Mouse (Mus musculus) mesoderm, embryonic 11.5 days (tissue): ENCODE measurements at regions not wholly inside any gene's neighbourhood (a gene's known extent, or its start where the extent isn't known, plus 50 kb on each side); places are given as distances from the start of the nearest gene placed in this dataset.

ENCODE experiments used
- DNase-seq: peaks from one replicate; pipeline ENCODE4 v3.0.0-alpha.2; 2012; ENCODE audit warnings: low read depth, low spot score

- no peak for DNase-seq
Measured at GRCm38 (mm10) chr3:37789143-37789697, 64.9 kb upstream of the Gm5148 start.

DNA sequence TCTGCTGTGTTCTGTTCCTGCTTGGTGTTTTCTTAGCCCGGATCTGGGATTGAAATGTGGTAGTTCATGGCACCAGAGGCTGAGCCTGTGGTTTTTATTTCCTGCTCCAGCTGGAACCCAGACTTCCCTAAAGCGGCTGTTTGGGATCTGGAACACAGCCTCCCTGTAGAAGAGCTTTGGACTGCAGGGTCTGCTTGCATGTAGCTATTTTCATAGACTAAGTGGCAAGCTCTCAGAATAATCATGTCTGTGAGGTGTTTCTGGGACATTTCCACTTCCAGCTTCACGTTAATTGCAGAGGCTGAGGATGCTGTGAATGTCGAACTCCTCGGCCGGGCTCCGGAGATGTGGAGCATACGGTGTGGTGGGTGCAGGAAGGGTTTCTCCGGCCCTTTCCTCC is 64.1 kb upstream of the Gm5148 start:
- DNase-seq = no peak

DNA sequence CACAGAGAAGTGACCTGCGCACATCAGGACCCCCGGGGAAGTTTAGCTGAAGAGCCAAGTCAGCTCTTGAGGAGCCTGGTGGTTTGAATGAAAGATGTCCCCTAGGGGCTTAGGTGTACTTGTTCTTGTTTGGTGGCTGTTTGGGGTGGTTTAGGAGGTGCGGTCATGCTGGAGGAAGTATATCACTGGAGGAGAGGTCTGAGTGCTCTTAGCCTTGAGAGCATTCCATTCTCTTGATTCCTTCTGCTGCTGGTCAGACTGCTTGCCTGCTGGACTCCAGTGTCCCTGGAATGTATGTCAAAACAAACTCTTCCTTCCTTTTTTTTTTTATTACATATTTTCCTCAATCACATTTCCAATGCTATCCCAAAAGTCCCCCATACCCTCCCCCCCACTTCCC is 62.5 kb upstream of the Gm5148 start:
- DNase-seq = no peak

- DNase-seq = no peak
Measured at GRCm38 (mm10) chr3:37781086-37781485, 56.8 kb upstream of the Gm5148 start.

- no peak for DNase-seq
Measured at GRCm38 (mm10) chr3:37779867-37780475, 55.7 kb upstream of the Gm5148 start.

DNA sequence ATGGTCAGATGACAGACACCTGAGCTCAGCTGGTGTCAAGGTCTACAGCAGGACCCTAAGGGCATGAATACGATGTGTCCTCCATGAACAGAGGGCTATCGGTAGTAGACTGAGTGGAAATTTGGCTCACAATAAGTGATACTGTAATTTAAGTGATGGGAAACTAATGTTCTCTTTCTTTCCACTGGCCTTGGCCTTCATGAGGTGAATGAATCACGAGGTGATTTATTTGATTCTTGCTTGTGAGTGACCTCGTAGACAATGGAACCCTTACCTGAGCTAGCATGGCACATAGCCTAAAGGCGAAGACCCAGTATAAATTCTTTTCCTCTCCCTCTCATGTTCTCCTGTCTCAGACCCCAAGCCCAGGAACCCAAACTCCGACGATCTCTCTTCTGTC is 54.1 kb upstream of the Gm5148 start:
- DNase-seq = no peak

DNA sequence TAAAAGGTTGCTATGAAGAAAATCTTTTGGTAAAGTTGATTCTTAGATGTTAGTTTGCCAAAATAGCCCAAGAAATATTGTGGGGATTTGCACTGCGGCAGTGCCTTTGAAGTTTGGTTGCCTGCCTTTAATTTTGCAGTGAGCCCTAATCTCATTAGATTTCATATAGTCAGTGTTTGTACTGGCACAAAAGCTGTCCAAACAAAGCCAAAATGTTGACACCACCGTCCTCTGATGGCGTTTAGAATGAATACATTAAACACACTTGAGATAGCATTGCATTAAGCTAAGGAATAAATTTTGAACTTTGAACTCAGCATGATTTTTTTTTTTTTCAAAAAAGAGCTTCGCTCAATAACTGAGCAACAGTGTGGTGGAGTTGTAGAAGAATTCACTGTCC is 51.9 kb upstream of the Gm5148 start:
- no peak for DNase-seq
